Mouse (Mus musculus): ENCODE measurements around the gene Tapbp.

GRCm38 (mm10) chr17:33924577-33925283, 9.0 kb downstream of the Tapbp start:
- TF ChIP-seq POLR2A (IDR thresholded peaks at IDR 0.05; ENCODE audit: low read depth, low read length): no peak
- no peak for TF ChIP-seq POLR2AphosphoS2 (IDR thresholded peaks at IDR 0.05; ENCODE audit: low read depth, low read length)
- no peak for TF ChIP-seq TCF12 (IDR thresholded peaks at IDR 0.05; ENCODE audit: low read depth, low read length)
- TF ChIP-seq SMC3 (IDR thresholded peaks at IDR 0.05; ENCODE audit: low read depth, low read length): peak; percentile 55
- TF ChIP-seq CTCF (conservative IDR thresholded peaks at IDR 0.05 in 1 of 2, IDR thresholded peaks at IDR 0.05 in 1 of 2; ENCODE audit: low read depth in 2 of 2, low read length in 2 of 2): peak; percentile 39 to 69; a peak in 3 of 4 replicates
- TF ChIP-seq E2F4 (IDR thresholded peaks at IDR 0.05; ENCODE audit: insufficient replicate concordance, low read depth, low read length): no peak
- TF ChIP-seq GABPA (IDR thresholded peaks at IDR 0.05; ENCODE audit: insufficient replicate concordance, low read depth, low read length): no peak
